Mouse (Mus musculus): ENCODE data around the gene Aff3.

Aff3 gene

GRCm38 (mm10) chr1:38601802-38602508 is 62.8 kb downstream of the Aff3 start:
- DNase-seq (ENCODE audit: low read depth, low spot score), result no peak

- DNase-seq (ENCODE audit: low read depth, low spot score), result no peak
Observed at GRCm38 (mm10) chr1:38595311-38595710, 69.4 kb downstream of the Aff3 start.

DNA sequence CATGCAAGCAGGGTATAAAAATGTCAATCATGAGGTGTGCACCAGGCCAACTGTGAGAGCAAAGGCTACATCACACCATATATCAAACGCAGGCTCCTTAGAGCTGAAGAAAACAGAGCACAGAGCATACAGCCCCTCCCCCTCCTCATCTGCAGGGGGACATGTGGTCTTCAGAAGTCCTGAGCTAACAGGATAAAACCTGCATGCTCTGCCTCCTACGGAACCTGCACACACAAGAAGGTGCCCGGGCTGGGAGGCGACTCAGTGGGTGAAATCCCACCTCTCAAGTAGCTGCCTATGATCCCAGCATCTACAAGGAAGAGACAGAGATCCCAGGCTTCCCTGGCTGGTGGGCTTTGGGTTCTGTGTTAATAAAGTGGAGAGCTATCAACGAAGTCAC is 70.0 kb downstream of the Aff3 start:
- peak; percentile 49 for DNase-seq (ENCODE audit: low read depth, low spot score)

DNA sequence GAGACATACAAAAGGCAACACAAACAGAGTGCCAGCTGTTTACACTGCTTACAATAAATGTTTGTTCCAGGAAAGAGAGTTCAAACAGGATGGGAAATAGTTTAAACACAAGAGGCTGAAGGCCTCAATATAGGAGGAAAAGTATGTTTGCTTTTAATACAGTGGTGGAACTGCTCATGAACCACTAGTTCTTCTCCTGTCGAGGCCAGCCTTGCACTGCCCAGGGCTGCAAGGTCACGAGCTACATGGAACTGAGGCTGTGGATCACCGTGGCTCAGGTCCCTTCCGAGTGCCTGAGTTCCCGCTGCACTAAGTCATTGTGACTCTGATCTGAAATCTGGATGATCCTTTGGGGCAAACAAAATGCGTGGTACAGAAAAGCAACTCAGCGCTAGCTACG is 73.6 kb downstream of the Aff3 start:
- no peak for DNase-seq (ENCODE audit: low read depth, low spot score)

- no peak for DNase-seq (ENCODE audit: low read depth, low spot score)
Observed at GRCm38 (mm10) chr1:38588741-38589140, 76.0 kb downstream of the Aff3 start.

GRCm38 (mm10) chr1:38582328-38582727 is 82.4 kb downstream of the Aff3 start:
- DNase-seq (ENCODE audit: low read depth, low spot score), result no peak

GRCm38 (mm10) chr1:38580572-38580971 is 84.2 kb downstream of the Aff3 start:
- no peak for DNase-seq (ENCODE audit: low read depth, low spot score)

DNA sequence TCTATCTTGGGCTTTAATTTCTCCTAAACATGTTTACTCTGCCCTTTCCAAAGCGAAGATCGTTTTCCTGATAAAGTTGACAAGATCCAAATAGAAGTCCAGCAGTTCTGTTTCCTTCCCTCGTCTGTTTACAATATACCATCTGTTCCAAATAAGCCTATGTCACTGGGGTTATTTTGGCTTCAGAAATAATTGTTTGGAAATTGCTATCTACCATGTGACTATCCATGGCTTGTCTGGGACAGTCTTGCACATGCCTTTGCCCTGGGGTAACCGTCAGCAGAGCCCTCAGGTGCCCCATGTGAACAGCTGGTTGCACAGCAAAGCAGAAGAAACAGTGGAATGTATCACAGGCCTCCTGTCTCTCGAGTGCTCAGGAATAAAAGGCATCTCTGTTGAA is 86.4 kb downstream of the Aff3 start:
- no peak for DNase-seq (ENCODE audit: low read depth, low spot score)

- no peak for DNase-seq (ENCODE audit: low read depth, low spot score)
Observed at GRCm38 (mm10) chr1:38567791-38568190, 97.0 kb downstream of the Aff3 start.

- DNase-seq (ENCODE audit: low read depth, low spot score), result no peak
Observed at GRCm38 (mm10) chr1:38566101-38566678, 98.6 kb downstream of the Aff3 start.

- no peak for DNase-seq (ENCODE audit: low read depth, low spot score)
Observed at GRCm38 (mm10) chr1:38565295-38565777, 99.4 kb downstream of the Aff3 start.

- DNase-seq (ENCODE audit: low read depth, low spot score), result peak; percentile 59
Observed at GRCm38 (mm10) chr1:38562397-38563199, 102.2 kb downstream of the Aff3 start.

GRCm38 (mm10) chr1:38561331-38561730 is 103.4 kb downstream of the Aff3 start:
- no peak for DNase-seq (ENCODE audit: low read depth, low spot score)

DNA sequence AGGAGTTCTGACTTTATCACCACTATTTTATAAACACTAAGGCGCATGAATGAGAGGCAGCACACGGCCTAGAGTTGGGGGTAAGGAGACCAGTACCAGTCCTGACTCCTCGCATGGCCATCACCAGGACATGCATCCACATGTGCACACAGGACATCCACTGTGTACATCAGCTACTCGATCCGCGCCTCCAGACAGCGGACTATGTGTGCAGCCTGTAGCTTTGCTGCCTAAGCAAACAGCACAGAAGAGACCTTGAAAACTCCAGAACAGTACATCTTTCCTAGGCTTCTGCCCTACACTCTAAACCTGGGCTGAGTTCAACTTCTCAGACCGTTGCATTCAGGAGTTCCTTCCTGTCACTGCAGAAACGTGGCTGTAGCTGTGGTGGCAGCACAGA is 104.1 kb downstream of the Aff3 start:
- DNase-seq (ENCODE audit: low read depth, low spot score), result no peak

DNA sequence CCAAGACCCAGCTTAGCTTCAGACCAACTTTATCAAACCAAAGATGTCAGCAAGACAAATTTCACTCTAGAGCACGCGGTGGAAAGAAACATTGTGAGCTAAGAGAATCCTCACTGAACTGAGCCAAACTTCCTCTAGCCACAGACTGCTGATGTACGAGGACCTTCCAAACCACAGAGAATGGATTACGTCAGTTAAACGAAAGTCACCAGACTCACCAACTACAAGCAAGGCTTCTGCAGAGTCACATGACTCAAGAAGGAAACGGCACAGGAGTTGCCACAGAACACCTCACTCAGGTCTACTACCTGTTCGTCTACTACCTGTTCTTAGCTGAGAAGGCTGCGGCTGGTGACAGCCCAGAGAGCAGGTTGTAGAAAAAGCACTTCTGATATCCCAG is 107.1 kb downstream of the Aff3 start:
- DNase-seq (ENCODE audit: low read depth, low spot score), result no peak

DNA sequence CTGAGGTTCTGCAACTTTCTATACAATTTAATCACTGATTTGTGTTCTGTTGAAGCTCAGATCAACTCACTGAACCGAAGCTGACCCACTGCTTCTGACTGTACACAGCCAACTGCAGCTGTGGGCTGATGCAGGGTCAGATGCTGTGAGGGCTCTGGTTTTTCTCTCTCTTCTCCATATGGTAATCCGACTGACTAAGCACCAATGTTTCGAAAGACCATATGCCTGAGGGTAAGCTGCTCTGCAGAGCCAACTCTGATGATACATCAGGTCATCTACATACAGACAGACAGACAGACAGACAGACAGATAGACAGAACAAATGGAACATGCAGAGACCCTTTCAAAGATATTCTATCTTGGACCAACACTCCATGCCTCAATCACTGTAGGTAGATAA is 110.2 kb downstream of the Aff3 start:
- DNase-seq (ENCODE audit: low read depth, low spot score), result no peak

DNA sequence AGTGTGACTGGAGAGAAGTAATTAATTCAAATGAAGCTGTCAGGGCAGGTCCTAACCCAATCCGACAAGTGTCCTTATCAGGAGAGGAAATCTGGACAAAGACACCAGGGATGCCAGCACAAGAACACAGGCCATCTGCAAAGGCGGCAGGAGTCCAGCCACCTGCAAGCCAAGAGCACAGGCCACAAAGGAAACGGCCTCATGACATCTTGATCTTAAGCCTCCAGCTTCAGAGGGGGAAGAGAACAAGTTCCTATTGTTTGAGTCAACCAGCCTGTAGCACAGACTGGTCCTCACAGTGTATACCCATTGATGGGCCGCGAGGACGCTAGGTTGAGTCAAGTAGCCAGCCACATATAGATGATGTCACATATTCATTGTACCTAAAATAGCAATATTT is 111.7 kb downstream of the Aff3 start:
- DNase-seq (ENCODE audit: low read depth, low spot score), result no peak

DNA sequence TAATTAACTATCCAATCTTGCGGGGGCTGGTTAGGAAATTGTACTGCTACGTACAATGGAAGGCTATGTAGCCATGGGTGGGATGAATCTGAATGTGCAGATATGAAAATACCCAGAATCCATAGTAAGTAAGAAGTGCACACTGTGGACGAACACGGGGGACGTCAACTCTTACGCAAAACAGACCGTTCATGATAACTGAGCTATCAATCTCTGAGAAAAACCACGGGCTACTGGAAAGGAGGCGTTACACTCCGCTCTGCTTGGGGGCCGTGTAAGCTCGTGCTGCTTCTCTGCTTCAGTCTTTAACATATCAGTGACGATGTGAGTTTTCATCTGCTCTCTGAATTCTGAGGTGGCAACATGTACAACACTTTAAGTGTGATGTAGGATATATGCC is 114.2 kb downstream of the Aff3 start:
- DNase-seq (ENCODE audit: low read depth, low spot score), result no peak

- DNase-seq (ENCODE audit: low read depth, low spot score), result no peak
Observed at GRCm38 (mm10) chr1:38548671-38549661, 115.8 kb downstream of the Aff3 start.

- no peak for DNase-seq (ENCODE audit: low read depth, low spot score)
Observed at GRCm38 (mm10) chr1:38547685-38548084, 117.1 kb downstream of the Aff3 start.

GRCm38 (mm10) chr1:38546696-38547095 is 118.1 kb downstream of the Aff3 start:
- DNase-seq (ENCODE audit: low read depth, low spot score), result no peak

Data from mesoderm, embryonic 11.5 days (tissue).